Mouse (Mus musculus) CD4-positive, CD25-positive, alpha-beta regulatory T cell, adult 2 months (primary cell): ENCODE measurements at regions not wholly inside any gene's neighbourhood (a gene's known extent, or its start where the extent isn't known, plus 50 kb on each side); places are given as distances from the start of the nearest gene placed in this dataset.
"Not testable (repeated sequence)": the region's sequence is repeated elsewhere in the genome, so short reads cannot be mapped to it uniquely, and the experiment has no call there.

ENCODE experiments used
- DNase-seq: peaks from one replicate; pipeline ENCODE4 v3.0.0-alpha.2; 2012; ENCODE audit warnings: low read depth, low spot score

- DNase-seq, result no peak
Measured at GRCm38 (mm10) chr15:5623021-5623420, 379.0 kb upstream of the Ptger4 start.

GRCm38 (mm10) chr15:5625367-5625766 lies 381.4 kb upstream of the Ptger4 start:
- DNase-seq, result no peak

- DNase-seq, result no peak
Measured at GRCm38 (mm10) chr15:5646673-5647072, 402.7 kb upstream of the Ptger4 start.

GRCm38 (mm10) chr15:5658796-5659195 lies 414.8 kb upstream of the Ptger4 start:
- peak; percentile 10 for DNase-seq

GRCm38 (mm10) chr15:5660819-5661218 lies 416.8 kb upstream of the Ptger4 start:
- no peak for DNase-seq

- DNase-seq, result peak; percentile 44
Measured at GRCm38 (mm10) chr15:5671781-5672180, 427.8 kb upstream of the Ptger4 start.

GRCm38 (mm10) chr15:5676704-5677103 lies 432.7 kb upstream of the Ptger4 start:
- DNase-seq, result no peak

GRCm38 (mm10) chr15:5693810-5694209 lies 449.8 kb upstream of the Ptger4 start:
- peak; percentile 22 for DNase-seq

GRCm38 (mm10) chr15:5695015-5695414 lies 451.0 kb upstream of the Ptger4 start:
- peak; percentile 62 for DNase-seq

GRCm38 (mm10) chr15:5708454-5708853 lies 464.5 kb upstream of the Ptger4 start:
- DNase-seq, result no peak

GRCm38 (mm10) chr15:5740658-5741057 lies 496.7 kb upstream of the Ptger4 start:
- peak; percentile 81 for DNase-seq

- no peak for DNase-seq
Measured at GRCm38 (mm10) chr15:5743893-5744292, 499.9 kb upstream of the Ptger4 start.

- peak; percentile 42 for DNase-seq
Measured at GRCm38 (mm10) chr15:5758690-5759089, 514.7 kb upstream of the Ptger4 start.

GRCm38 (mm10) chr15:5762216-5762615 lies 518.2 kb upstream of the Ptger4 start:
- DNase-seq, result peak; percentile 45

- DNase-seq, result peak; percentile 59
Measured at GRCm38 (mm10) chr15:5777074-5777473, 522.5 kb upstream of the Dab2 start.

GRCm38 (mm10) chr15:5799917-5800316 lies 499.7 kb upstream of the Dab2 start:
- DNase-seq, result no peak

GRCm38 (mm10) chr15:5811154-5811732 lies 488.3 kb upstream of the Dab2 start:
- DNase-seq, result no peak

- no peak for DNase-seq
Measured at GRCm38 (mm10) chr15:5811958-5812357, 487.6 kb upstream of the Dab2 start.

- DNase-seq, result no peak
Measured at GRCm38 (mm10) chr15:5817901-5818576, 481.5 kb upstream of the Dab2 start.

- peak; percentile 58 for DNase-seq
Measured at GRCm38 (mm10) chr15:5839963-5840362, 459.6 kb upstream of the Dab2 start.

- DNase-seq, result not testable (repeated sequence)
Measured at GRCm38 (mm10) chr15:5841369-5842149, 458.0 kb upstream of the Dab2 start.

GRCm38 (mm10) chr15:5846571-5846970 lies 453.0 kb upstream of the Dab2 start:
- peak; percentile 23 for DNase-seq
